Mouse (Mus musculus) MEL-GATA-1-ER (cell line): ENCODE data around the gene Gpx1.

Experiments used
- DNase-seq: peaks from one replicate; pipeline ENCODE4 v3.0.0-alpha.2; 2012; ENCODE audit warnings: low read depth; ENCODE audit errors: extremely low read depth

Gpx1 gene

GRCm38 (mm10) chr9:108339886-108340257 is 1.2 kb downstream of the Gpx1 start:
- DNase-seq, result no peak

GRCm38 (mm10) chr9:108340258-108341138 is 1.8 kb downstream of the Gpx1 start:
- peak; percentile 95 for DNase-seq

GRCm38 (mm10) chr9:108341139-108341475 is 2.4 kb downstream of the Gpx1 start:
- DNase-seq, result no peak

GRCm38 (mm10) chr9:108341801-108342200 is 3.1 kb downstream of the Gpx1 start:
- no peak for DNase-seq

GRCm38 (mm10) chr9:108342301-108342831 is 3.7 kb downstream of the Gpx1 start:
- DNase-seq, result peak; percentile 88

GRCm38 (mm10) chr9:108343331-108343730 is 4.6 kb downstream of the Gpx1 start:
- DNase-seq, result no peak

- DNase-seq, result peak; percentile 44
Observed at GRCm38 (mm10) chr9:108343835-108344234, 5.1 kb downstream of the Gpx1 start.

- DNase-seq, result no peak
Observed at GRCm38 (mm10) chr9:108344471-108344870, 5.8 kb downstream of the Gpx1 start.

- peak; percentile 17 for DNase-seq
Observed at GRCm38 (mm10) chr9:108347024-108347423, 8.3 kb downstream of the Gpx1 start.

GRCm38 (mm10) chr9:108347540-108348289 is 9.0 kb downstream of the Gpx1 start, which contains the start of gene Usp4:
Gene Usp4 (plus strand): TSS chr9:108347853.
- DNase-seq, result peak; percentile 50

- no peak for DNase-seq
Observed at GRCm38 (mm10) chr9:108348290-108348680, 9.6 kb downstream of the Gpx1 start.

GRCm38 (mm10) chr9:108349727-108350126 is 11.0 kb downstream of the Gpx1 start:
- DNase-seq, result no peak

- no peak for DNase-seq
Observed at GRCm38 (mm10) chr9:108378234-108378633, 39.5 kb downstream of the Gpx1 start.

- no peak for DNase-seq
Observed at GRCm38 (mm10) chr9:108378736-108379135, 40.0 kb downstream of the Gpx1 start.

- DNase-seq, result no peak
Observed at GRCm38 (mm10) chr9:108379294-108379693, 40.6 kb downstream of the Gpx1 start.

GRCm38 (mm10) chr9:108381382-108381781 is 42.7 kb downstream of the Gpx1 start:
- no peak for DNase-seq

GRCm38 (mm10) chr9:108385006-108385405 is 46.3 kb downstream of the Gpx1 start:
- DNase-seq, result no peak

GRCm38 (mm10) chr9:108386816-108387215 is 48.1 kb downstream of the Gpx1 start:
- no peak for DNase-seq

- no peak for DNase-seq
Observed at GRCm38 (mm10) chr9:108388601-108389000, 49.9 kb downstream of the Gpx1 start.

- no peak for DNase-seq
Observed at GRCm38 (mm10) chr9:108389220-108389619, 50.5 kb downstream of the Gpx1 start.
